Mouse (Mus musculus): ENCODE results near the gene Sptlc2.
"Not testable (repeated sequence)": the region's sequence is repeated elsewhere in the genome, so short reads cannot be mapped to it uniquely, and the experiment has no call there.

Sptlc2 gene

GRCm38 (mm10) chr12:87279350-87279749 lies 108.8 kb downstream of the Sptlc2 start:
- peak; percentile 64 for DNase-seq (ENCODE audit: low read depth, low spot score)

GRCm38 (mm10) chr12:87278118-87278730 lies 109.9 kb downstream of the Sptlc2 start:
- no peak for DNase-seq (ENCODE audit: low read depth, low spot score)

- DNase-seq (ENCODE audit: low read depth, low spot score), result not testable (repeated sequence)
Measured at GRCm38 (mm10) chr12:87277251-87277650, 110.9 kb downstream of the Sptlc2 start.

- no peak for DNase-seq (ENCODE audit: low read depth, low spot score)
Measured at GRCm38 (mm10) chr12:87274853-87275831, 113.0 kb downstream of the Sptlc2 start.

GRCm38 (mm10) chr12:87267682-87268081 lies 120.5 kb downstream of the Sptlc2 start:
- DNase-seq (ENCODE audit: low read depth, low spot score), result peak; percentile 72

GRCm38 (mm10) chr12:87266827-87267603 lies 121.1 kb downstream of the Sptlc2 start:
- peak; percentile 52 for DNase-seq (ENCODE audit: low read depth, low spot score)

- peak; percentile 97 for DNase-seq (ENCODE audit: low read depth, low spot score)
Measured at GRCm38 (mm10) chr12:87266108-87266826, 121.9 kb downstream of the Sptlc2 start, which contains the start of the genes Vipas39 and Ahsa1. Gene Vipas39 (minus strand): TSS chr12:87266256. Gene Ahsa1 (plus strand): TSS chr12:87266479.

GRCm38 (mm10) chr12:87265444-87265843 lies 122.7 kb downstream of the Sptlc2 start:
- DNase-seq (ENCODE audit: low read depth, low spot score), result no peak

- no peak for DNase-seq (ENCODE audit: low read depth, low spot score)
Measured at GRCm38 (mm10) chr12:87260562-87260961, 127.6 kb downstream of the Sptlc2 start.

- no peak for DNase-seq (ENCODE audit: low read depth, low spot score)
Measured at GRCm38 (mm10) chr12:87256629-87257028, 131.5 kb downstream of the Sptlc2 start.

Measured in ES-CJ7 (cell line).